Mouse (Mus musculus) midbrain, postnatal 0 days (tissue): ENCODE measurements around the gene Cldn4. TPM values are rescaled to one million over a fixed set of nuclear protein-coding genes. Genes with fewer than 3 reads are reported as not detected.

Experiments
- ATAC-seq: fragments of 200-750 bp; cut with Nextera tagmentation; 2 replicates; pipeline ENCODE4 v1.8.0; 2017; ENCODE audit warnings: moderate number of reproducible peaks, mild to moderate bottlenecking, moderate TSS enrichment, moderate library complexity; ENCODE audit not compliant: low FRiP score
- DNase-seq: peaks from one replicate; pipeline ENCODE4 v3.0.0-alpha.2; 2015; ENCODE audit warnings: low spot score
- H3K27ac ChIP-seq: fragments of 300-500 bp; sonication (generic); 2 replicates; pipeline ENCODE4 v1.5.1; 2014; ENCODE audit warnings: low read depth, mild to moderate bottlenecking, low read length, mixed read lengths
- H3K27me3 ChIP-seq: fragments of 300-500 bp; sonication (generic); 2 replicates; pipeline ENCODE4 v1.6.1; 2014; ENCODE audit warnings: low read length, control low read depth, mixed read lengths; ENCODE audit not compliant: insufficient read depth
- H3K36me3 ChIP-seq: fragments of 300-500 bp; sonication (generic); 2 replicates; pipeline ENCODE4 v1.6.1; 2014; ENCODE audit warnings: low read length, control low read depth, mixed read lengths; ENCODE audit not compliant: insufficient read depth
- H3K4me1 ChIP-seq: fragments of 300-500 bp; sonication (generic); 2 replicates; pipeline ENCODE4 v1.6.1; 2014; ENCODE audit warnings: mild to moderate bottlenecking, control low read depth, antibody characterized with exemption, low read length, mixed read lengths; ENCODE audit not compliant: insufficient read depth
- H3K4me2 ChIP-seq: fragments of 300-500 bp; sonication (generic); 2 replicates; pipeline ENCODE4 v1.6.1; 2014; ENCODE audit warnings: low read depth, mild to moderate bottlenecking, low read length, mixed read lengths; ENCODE audit not compliant: poor library complexity, severe bottlenecking
- H3K4me3 ChIP-seq: fragments of 300-500 bp; sonication (generic); 2 replicates; pipeline ENCODE4 v1.5.1; 2014; ENCODE audit warnings: low read depth, mild to moderate bottlenecking, low read length, moderate library complexity
- H3K9ac ChIP-seq: fragments of 300-500 bp; sonication (generic); replicated peaks from 2 replicates; pipeline ENCODE4 v1.6.1; 2014; ENCODE audit warnings: mild to moderate bottlenecking, low read length, moderate library complexity, mixed read lengths; ENCODE audit not compliant: poor library complexity, severe bottlenecking
- H3K9me3 ChIP-seq: fragments of 300-500 bp; sonication (generic); 2 replicates; pipeline ENCODE4 v1.6.1; 2016; ENCODE audit warnings: low read length, control low read depth
- CTCF ChIP-seq: IDR thresholded peaks from 2 replicates; pipeline ENCODE4 v1.5.1; 2016; ENCODE audit warnings: antibody characterized with exemption, mild to moderate bottlenecking
- WGBS: fragments of 180-500 bp; shearing (Covaris S2); extraction: QIAGEN DNeasy Blood & Tissue Kit; methylation state at CpG from one replicate; pipeline ENCODE4 v1.1.7; 2014; 5-methylcytosine and 5-hydroxymethylcytosine counted together
- polyA plus RNA-seq: library from polyadenylated mRNA; unstranded; fragments of >200 nt; fragmentation: Nextera tagmentation; extraction: Ambion mirVana; gene quantifications from 2 replicates; pipeline ENCODE4 v1.2.1, GENCODE M21; 2015
- total RNA-seq: library from RNA; depleted of rRNA; stranded (reverse); fragments of >200 nt; gene quantifications from 2 replicates; pipeline ENCODE4 v1.2.3, GENCODE M21; 2014; rRNA removed

The Cldn4 gene
- total RNA-seq (0.77 TPM in 1 of 2 replicates, not detected in the other), polyA plus RNA-seq (not detected in 2 replicates)

DNA sequence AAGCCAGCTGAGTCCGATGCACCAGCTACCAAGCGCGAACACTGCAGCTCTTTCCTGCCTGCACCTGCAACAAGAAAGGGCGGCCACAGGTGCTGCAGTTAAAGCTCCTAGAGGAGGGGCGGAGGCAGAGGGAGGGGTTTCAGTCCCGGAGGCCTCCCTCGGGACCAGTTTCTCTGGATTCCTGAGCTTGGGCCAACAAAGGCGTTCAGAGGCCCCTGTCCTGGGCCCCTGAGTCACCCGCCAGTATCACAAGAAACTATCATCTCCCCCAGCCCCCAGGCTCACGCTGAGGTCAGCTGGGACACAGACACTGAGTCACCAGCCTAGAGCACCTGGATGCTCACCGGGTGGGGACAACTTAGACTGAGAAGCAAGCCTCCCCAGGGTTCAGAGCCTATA is at the start of gene Cldn4:
TSS of gene Cldn4 (minus strand) at position 78 of the 399 bp plus-strand sequence.
- Histone ChIP-seq H3K9ac (no peak within 1 kb of the TSS), H3K4me3 (no peak within 1 kb of the TSS), H3K4me2 (no peak within 1 kb of the TSS), H3K4me1 (no peaks in the 10 kb centered on the region), H3K9me3 (no peaks in the 10 kb centered on the region), H3K27ac (no peak within 1 kb of the TSS), H3K27me3 (peaks cover 17% of the 10 kb centered on the region; the same call in 1 of the 2 replicates), H3K36me3 (no peaks in the 10 kb centered on the region)
- no peak for DNase-seq
- no peak for ATAC-seq
- WGBS = 12% methylated on average over 11 of the region's 11 CpGs
- TF ChIP-seq CTCF = no peak

- DNase-seq (no peak), ATAC-seq (no peak)
- Histone ChIP-seq H3K4me3 (no peak overlapping the region), H3K4me2 (no peak overlapping the region), H3K4me1 (no peaks in the 10 kb centered on the region), H3K27ac (no peak overlapping the region), H3K27me3 (peaks cover 9% of the 10 kb centered on the region; the same call in 1 of the 2 replicates), H3K36me3 (no peaks in the 10 kb centered on the region), H3K9ac (no peak overlapping the region), H3K9me3 (no peaks in the 10 kb centered on the region)
- 87% methylated on average over 5 of the region's 5 CpGs for WGBS
- TF ChIP-seq CTCF = no peak
These were observed 45.8 kb upstream of the Cldn4 start for GRCm38 (mm10) chr5:134992566-134992965.

GRCm38 (mm10) chr5:134989741-134990140 is 43.0 kb upstream of the Cldn4 start:
- no peaks in the 10 kb centered on the region for H3K36me3 ChIP-seq
- no peak overlapping the region for H3K4me3 ChIP-seq
- peaks cover 4% of the 10 kb centered on the region; the same call in 1 of the 2 replicates for H3K4me1 ChIP-seq
- WGBS = 69% methylated on average over 6 of the region's 6 CpGs
- H3K27me3 ChIP-seq = peaks cover 37% of the 10 kb centered on the region
- H3K9me3 ChIP-seq = no peaks in the 10 kb centered on the region
- H3K27ac ChIP-seq = no peak overlapping the region
- ATAC-seq (no peak), DNase-seq (no peak)
- TF ChIP-seq CTCF = no peak
- H3K4me2 ChIP-seq = no peak overlapping the region
- H3K9ac ChIP-seq = no peak overlapping the region

GRCm38 (mm10) chr5:134989166-134989565 is 42.4 kb upstream of the Cldn4 start:
- DNase-seq = no peak
- H3K27me3 ChIP-seq = peaks cover 41% of the 10 kb centered on the region
- H3K9me3 ChIP-seq = no peaks in the 10 kb centered on the region

DNA sequence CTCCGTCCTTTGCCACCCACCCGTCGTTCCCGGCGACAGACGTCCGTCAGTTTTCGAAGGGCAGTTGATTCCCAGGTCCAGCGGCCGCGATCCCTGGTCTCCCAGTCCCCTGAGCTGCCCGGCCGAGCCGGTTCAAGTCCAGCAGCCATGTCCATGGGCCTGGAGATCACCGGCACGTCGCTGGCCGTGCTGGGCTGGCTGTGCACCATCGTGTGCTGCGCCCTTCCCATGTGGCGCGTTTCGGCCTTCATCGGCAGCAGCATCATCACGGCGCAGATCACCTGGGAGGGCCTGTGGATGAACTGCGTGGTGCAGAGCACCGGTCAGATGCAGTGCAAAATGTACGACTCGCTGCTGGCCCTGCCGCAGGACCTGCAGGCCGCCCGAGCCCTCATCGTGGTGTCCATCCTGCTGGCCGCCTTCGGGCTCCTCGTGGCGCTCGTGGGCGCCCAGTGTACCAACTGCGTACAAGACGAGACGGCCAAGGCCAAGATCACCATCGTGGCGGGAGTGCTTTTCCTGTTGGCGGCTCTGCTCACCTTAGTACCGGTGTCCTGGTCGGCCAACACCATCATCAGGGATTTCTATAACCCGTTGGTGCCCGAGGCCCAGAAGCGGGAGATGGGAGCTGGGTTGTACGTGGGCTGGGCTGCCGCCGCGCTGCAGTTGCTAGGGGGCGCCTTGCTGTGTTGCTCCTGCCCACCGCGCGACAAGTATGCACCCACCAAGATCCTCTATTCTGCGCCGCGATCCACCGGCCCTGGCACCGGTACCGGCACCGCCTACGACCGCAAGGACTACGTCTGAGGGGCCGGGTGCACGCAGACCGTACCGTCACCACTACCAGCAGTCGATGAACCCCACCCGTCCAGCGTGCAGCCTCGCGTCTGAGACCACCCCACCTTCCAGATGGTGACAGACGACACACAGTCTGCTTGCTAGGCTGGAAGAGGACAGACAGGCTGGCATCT is 39.8 kb upstream of the Cldn4 start:
- peak overlapping the region; percentile 38 for H3K4me2 ChIP-seq
- no peak for DNase-seq
- H3K27ac ChIP-seq = no peak overlapping the region
- peaks cover 4% of the 10 kb centered on the region; the same call in 1 of the 2 replicates for H3K4me1 ChIP-seq
- peaks cover 41% of the 10 kb centered on the region for H3K27me3 ChIP-seq
- H3K4me3 ChIP-seq = peak overlapping the region; percentile 25
- 0 out of 2 replicates have a peak, but pooled peaks have one; percentile 27 for ATAC-seq
- 2% methylated on average over 79 of the region's 79 CpGs for WGBS
- H3K9ac ChIP-seq = 0 out of 2 replicates have a peak overlapping the region, but pooled peaks have one; percentile 13
- TF ChIP-seq CTCF = peak; percentile 31; the same call in 1 of the 2 replicates
- H3K36me3 ChIP-seq = no peaks in the 10 kb centered on the region
- H3K9me3 ChIP-seq = no peaks in the 10 kb centered on the region

More at GRCm38 (mm10) chr5:134989166-134989565, 42.4 kb upstream of the Cldn4 start:
- no peak overlapping the region for H3K27ac ChIP-seq
- no peak for TF ChIP-seq CTCF
- ATAC-seq = no peak
- no peaks in the 10 kb centered on the region for H3K36me3 ChIP-seq
- no peak overlapping the region for H3K9ac ChIP-seq
- peaks cover 4% of the 10 kb centered on the region; the same call in 1 of the 2 replicates for H3K4me1 ChIP-seq
- WGBS = 78% methylated on average over 11 of the region's 11 CpGs
- no peak overlapping the region for H3K4me3 ChIP-seq
- H3K4me2 ChIP-seq = no peak overlapping the region
